ENCODE assay signal across 13 mouse cellular contexts in the genomic region with DNA sequence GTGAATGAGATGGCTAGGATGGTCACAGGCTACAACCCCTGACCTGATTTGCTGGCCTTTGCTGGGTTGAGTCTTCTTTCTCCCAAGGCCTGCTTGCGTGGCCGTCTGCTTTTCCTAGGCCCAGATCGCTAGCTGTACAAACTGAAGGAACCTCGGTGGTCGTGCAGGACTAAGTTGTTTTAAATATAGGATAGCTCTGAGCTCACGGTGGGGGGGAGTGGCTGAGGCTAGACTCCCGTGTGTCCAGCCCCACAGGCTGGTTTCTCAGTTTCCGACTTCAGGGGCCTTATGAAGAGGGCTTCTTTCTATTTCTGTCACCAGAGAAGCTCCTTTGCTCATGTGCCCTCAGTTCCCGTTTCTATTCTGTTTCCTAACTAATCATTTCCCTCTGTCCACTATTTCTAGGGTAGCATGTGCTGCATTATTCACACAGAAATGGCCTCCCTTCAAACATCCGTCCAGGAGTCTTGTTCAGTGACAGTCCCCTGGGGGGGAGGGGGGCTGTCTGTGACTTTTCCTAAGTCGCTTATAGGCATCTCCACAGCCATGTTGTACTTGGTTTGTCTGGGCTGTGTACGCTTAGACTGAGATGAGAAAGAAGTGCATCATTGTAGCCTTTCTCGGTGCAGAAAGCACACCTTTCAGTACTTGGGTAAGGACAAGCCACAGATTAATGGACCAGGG. TPM values are rescaled to one million over a fixed set of nuclear protein-coding genes. Genes with fewer than 3 reads are reported as not detected.
A peak's percentile ranks its signal among the peaks of the same experiment; 100 is the strongest.
DNase-seq lines count a peak whose midpoint lies in the region; ATAC-seq and TF ChIP-seq lines count a peak whose summit lies in the region.
"Had no signal": no experiment of that assay in that cellular context is flagged by ENCODE, and none has a peak within 500 bp of the region (broad histone marks: within the 10 kb centered on the region; RNA-seq: fewer than 3 reads in every experiment).

No protein-coding gene starts in this region.

- TF ChIP-seq CTCF in hindbrain, postnatal 0 days (IDR thresholded peaks at IDR 0.05; ENCODE audit: low read depth), result no peak

- H3K4me2 ChIP-seq in hindbrain, postnatal 0 days (ENCODE audit: low read depth, low read length), result no peak overlapping the region

- no peak overlapping the region for H3K9ac ChIP-seq in hindbrain, postnatal 0 days (replicated peaks; ENCODE audit: low read length)

- DNase-seq in hindbrain, embryonic 10.5 days (ENCODE audit: low spot score), result no peak
- no peak for DNase-seq in hindbrain, postnatal 0 days (ENCODE audit: low spot score)
- peak; percentile 29 for DNase-seq in thymus, postnatal 4 days
- DNase-seq in thymus, adult 18-20 months, result no peak
- peak; percentile 70 for DNase-seq in induced T-regulatory cell, adult 2 months (ENCODE audit: low read depth)
- DNase-seq in telencephalon, adult 2 months (ENCODE audit: low read depth, low spot score), result peak; percentile 17
- DNase-seq in frontal cortex, postnatal 14 days (ENCODE audit: low spot score in 2 of 2), result no peak
- DNase-seq: cerebellum, adult 11-12 months; heart, postnatal 36 days; lung, adult 2 months had no signal

- H3K9me3 ChIP-seq in hindbrain, embryonic 10.5 days, result no peaks in the 10 kb centered on the region
- no peaks in the 10 kb centered on the region for H3K9me3 ChIP-seq in hindbrain, postnatal 0 days (ENCODE audit: low read length)

- H3K27me3 ChIP-seq in hindbrain, embryonic 10.5 days (ENCODE audit: insufficient read depth, poor library complexity, severe bottlenecking), result no peaks in the 10 kb centered on the region
- no peaks in the 10 kb centered on the region for H3K27me3 ChIP-seq in hindbrain, postnatal 0 days (ENCODE audit: insufficient read depth, low read length)

- no peaks in the 10 kb centered on the region for H3K36me3 ChIP-seq in hindbrain, embryonic 10.5 days
- no peaks in the 10 kb centered on the region for H3K36me3 ChIP-seq in hindbrain, postnatal 0 days (ENCODE audit: insufficient read depth, low read length)

- H3K4me3 ChIP-seq in hindbrain, embryonic 10.5 days, result no peak overlapping the region
- no peak overlapping the region for H3K4me3 ChIP-seq in hindbrain, postnatal 0 days (ENCODE audit: low read length)
- H3K4me3 ChIP-seq: layer of hippocampus, adult 2 months had no signal

- peaks cover 40% of the 10 kb centered on the region for H3K4me1 ChIP-seq in hindbrain, embryonic 10.5 days (replicated peaks)
- no peaks in the 10 kb centered on the region for H3K4me1 ChIP-seq in hindbrain, postnatal 0 days (ENCODE audit: insufficient read depth, low read length)

- ATAC-seq in hindbrain, postnatal 0 days, result no peak
- no peak for ATAC-seq in cerebellum, adult (ENCODE audit: insufficient number of reproducible peaks, low FRiP score, low TSS enrichment)
- ATAC-seq: forebrain, embryonic 16.5 days had no signal

- H3K27ac ChIP-seq in hindbrain, embryonic 10.5 days, result peak overlapping the region; percentile 72
- no peak overlapping the region for H3K27ac ChIP-seq in hindbrain, postnatal 0 days
- H3K27ac ChIP-seq: layer of hippocampus, adult 2 months had no signal

- WGBS in hindbrain, embryonic 10.5 days, result 60% methylated on average over 13 of the region's 13 CpGs
- WGBS in hindbrain, postnatal 0 days, result 59% methylated on average over 13 of the region's 13 CpGs

RNA-seq across cellular contexts. Expression of a gene that starts 22.9 kb away (rescaled TPM):
- polyA plus RNA-seq in hindbrain, embryonic 10.5 days (2016; fragmentation: Nextera tagmentation; extraction: Ambion mirVana), result 5.7 and 7.9 TPM in 2 replicates
- total RNA-seq in hindbrain, postnatal 0 days (2014; rRNA removed), result 10.9 and 16.1 TPM in 2 replicates
- polyA plus RNA-seq in hindbrain, postnatal 0 days (2015; fragmentation: Nextera tagmentation; extraction: Ambion mirVana), result 5.4 and 6.1 TPM in 2 replicates

Comparison
In these comparisons a context has a peak if more than half of its experiments do, and no peak if none do; other contexts are left out.
1. DNase-seq: peak in thymus, postnatal 4 days (single experiment), induced T-regulatory cell, adult 2 months (single experiment) and telencephalon, adult 2 months (single experiment); none in hindbrain, embryonic 10.5 days (single experiment), hindbrain, postnatal 0 days (single experiment), thymus, adult 18-20 months (0 of 2) and frontal cortex, postnatal 14 days (0 of 2).